Mouse (Mus musculus): ENCODE data around the gene Wbp2.

The Wbp2 gene

DNA sequence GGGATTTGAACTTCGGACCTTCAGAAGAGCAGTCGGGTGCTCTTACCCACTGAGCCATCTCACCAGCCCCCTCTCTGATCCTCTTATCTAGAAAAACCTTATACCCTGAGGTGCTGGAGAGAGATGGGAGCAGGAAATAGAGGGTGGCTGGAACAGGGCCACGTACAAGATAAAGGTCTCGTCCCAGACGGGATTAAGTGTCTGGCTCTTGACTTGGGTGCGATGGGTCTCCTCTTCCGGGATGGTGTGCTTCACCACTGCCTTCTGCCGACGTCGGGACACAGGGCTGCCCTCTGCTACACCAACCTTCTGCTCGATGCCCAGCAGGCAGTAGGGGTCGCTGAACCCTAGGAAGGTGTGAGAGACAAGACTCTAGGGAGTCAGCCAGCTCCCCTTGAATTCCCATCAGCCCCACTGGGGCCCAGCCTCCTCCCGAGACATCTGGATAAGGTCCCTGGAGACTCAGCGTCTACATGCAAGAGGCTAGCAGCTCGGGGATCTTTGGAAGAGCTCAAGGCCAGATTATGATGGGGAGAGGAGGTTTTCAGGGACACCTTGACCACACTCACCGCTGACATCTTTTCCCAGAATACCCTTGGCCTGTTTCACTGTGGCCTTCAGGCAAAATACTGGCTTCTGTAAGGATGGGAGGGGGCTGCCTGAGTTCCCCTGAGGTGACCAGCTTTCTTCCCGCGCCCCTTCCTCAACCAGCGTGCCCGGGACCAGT, 11.1 kb downstream of the Wbp2 start:
- in situ Hi-C loops (cut with MboI; ENCODE audit: low pct_unique_long_range_greater_than_20kb in 1 of 2, low sequenced_read_pairs in 2 of 2, unreplicated experiment in 1 of 2) = no loop called here

GRCm38 (mm10) chr11:116074436-116074991, 12.3 kb downstream of the Wbp2 start:
- in situ Hi-C loops (cut with MboI; ENCODE audit: low pct_unique_long_range_greater_than_20kb in 1 of 2, low sequenced_read_pairs in 2 of 2, unreplicated experiment in 1 of 2) = no loop called here

DNA sequence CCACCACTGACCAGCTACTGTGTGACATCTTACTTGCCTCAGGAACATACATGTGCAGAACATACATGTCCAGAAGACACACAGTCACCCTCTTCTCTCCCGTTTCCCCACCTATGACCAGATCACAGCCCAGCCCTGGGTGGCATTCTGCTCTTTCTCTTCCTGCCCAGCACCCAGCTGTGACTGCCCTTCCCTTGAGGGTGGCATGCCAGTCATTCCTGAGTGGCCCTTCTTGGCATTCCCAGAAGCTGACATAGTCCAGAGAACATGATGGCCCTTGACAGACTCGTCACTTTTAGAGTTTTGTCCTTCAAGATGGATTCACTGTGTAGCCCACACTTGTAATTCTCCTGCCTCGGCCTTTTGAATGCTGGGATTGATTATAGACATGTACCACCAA, 14.2 kb downstream of the Wbp2 start:
- in situ Hi-C loops (cut with MboI; ENCODE audit: low pct_unique_long_range_greater_than_20kb in 1 of 2, low sequenced_read_pairs in 2 of 2, unreplicated experiment in 1 of 2) = no loop called here

- in situ Hi-C loops (cut with MboI; ENCODE audit: low pct_unique_long_range_greater_than_20kb in 1 of 2, low sequenced_read_pairs in 2 of 2, unreplicated experiment in 1 of 2) = no loop called here
Observed at GRCm38 (mm10) chr11:116071510-116071909, 15.3 kb downstream of the Wbp2 start.

GRCm38 (mm10) chr11:116065345-116065744, 21.4 kb downstream of the Wbp2 start:
- in situ Hi-C loops (cut with MboI; ENCODE audit: low pct_unique_long_range_greater_than_20kb in 1 of 2, low sequenced_read_pairs in 2 of 2, unreplicated experiment in 1 of 2) = no loop called here

DNA sequence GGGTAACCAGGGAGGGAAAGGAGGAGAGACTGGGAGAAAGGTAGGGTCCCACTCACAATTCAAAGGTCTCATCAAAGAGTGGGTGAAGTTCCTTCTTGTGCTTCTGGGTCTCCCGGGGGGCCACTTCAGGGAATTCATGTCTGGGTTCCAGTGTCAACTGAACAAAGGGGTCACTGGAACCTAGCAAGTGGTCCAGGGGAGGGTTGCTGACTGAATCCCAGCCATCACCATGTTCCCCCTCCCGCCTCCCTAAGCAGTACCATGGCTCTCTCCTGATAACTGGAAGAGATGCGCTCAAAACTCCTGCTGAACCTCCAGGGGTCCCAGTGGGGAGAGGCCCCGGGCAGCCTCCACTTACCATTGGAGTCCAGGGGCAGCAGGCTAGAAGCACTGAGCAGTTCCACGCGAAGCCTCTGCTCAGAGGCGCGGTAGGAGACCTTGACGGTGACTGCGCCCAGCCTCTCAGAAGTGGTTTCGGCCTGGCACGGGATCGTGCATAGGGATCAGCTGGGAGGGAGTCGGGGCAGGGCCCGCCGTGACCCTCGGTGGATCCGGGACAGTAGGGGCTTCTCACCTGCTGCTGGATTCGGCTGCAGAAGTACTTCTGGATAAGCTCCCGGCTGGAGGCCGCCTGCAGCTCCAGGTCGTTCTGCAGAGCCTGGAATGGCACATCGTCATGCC, 22.5 kb downstream of the Wbp2 start:
- in situ Hi-C loops (cut with MboI; ENCODE audit: low pct_unique_long_range_greater_than_20kb in 1 of 2, low sequenced_read_pairs in 2 of 2, unreplicated experiment in 1 of 2) = no loop called here

GRCm38 (mm10) chr11:116063562-116063961, 23.2 kb downstream of the Wbp2 start:
- in situ Hi-C loops (cut with MboI; ENCODE audit: low pct_unique_long_range_greater_than_20kb in 1 of 2, low sequenced_read_pairs in 2 of 2, unreplicated experiment in 1 of 2) = no loop called here

GRCm38 (mm10) chr11:116062521-116062920, 24.3 kb downstream of the Wbp2 start:
- in situ Hi-C loops (cut with MboI; ENCODE audit: low pct_unique_long_range_greater_than_20kb in 1 of 2, low sequenced_read_pairs in 2 of 2, unreplicated experiment in 1 of 2) = no loop called here

GRCm38 (mm10) chr11:116061641-116062415, 25.0 kb downstream of the Wbp2 start:
- in situ Hi-C loops (cut with MboI; ENCODE audit: low pct_unique_long_range_greater_than_20kb in 1 of 2, low sequenced_read_pairs in 2 of 2, unreplicated experiment in 1 of 2) = no loop called here

DNA sequence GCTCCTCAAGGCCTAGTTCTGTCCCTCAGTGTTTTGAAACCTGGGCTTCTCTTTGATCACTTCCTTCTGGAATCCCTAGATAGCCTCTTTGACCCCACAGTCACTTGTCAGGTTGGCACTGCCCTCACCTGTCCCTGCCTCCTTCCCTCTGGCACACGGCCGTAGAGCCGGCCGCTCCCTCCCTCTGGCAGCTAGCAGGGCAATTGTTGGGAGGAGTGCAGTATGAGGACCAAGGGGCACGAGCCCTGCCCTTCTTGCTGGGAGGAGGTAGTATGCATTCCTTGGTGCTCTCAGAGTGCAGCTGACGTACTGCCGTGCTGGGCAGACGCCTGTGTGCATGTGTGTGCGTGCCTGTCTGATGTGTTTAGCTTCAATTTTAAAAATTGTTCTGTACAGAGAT, 26.2 kb downstream of the Wbp2 start:
- in situ Hi-C loops (cut with MboI; ENCODE audit: low pct_unique_long_range_greater_than_20kb in 1 of 2, low sequenced_read_pairs in 2 of 2, unreplicated experiment in 1 of 2) = no loop called here

DNA sequence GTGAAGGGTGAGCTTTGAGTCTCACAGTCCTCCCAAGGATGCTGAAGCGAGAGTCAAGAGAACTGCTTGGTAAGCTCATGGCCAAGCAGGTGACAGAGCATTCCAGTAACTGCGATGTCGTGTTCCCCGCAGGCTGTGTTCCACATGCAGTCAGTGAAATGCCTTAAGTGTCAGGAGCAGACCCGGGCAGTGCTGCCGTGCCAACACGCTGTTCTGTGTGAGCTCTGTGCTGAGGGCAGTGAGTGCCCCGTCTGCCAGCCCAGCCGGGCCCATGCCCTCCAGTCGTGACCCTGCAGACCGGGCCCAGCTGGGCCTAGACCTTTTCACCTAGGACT, 27.1 kb downstream of the Wbp2 start:
- in situ Hi-C loops (cut with MboI; ENCODE audit: low pct_unique_long_range_greater_than_20kb in 1 of 2, low sequenced_read_pairs in 2 of 2, unreplicated experiment in 1 of 2) = no loop called here

GRCm38 (mm10) chr11:116058868-116059690, 27.7 kb downstream of the Wbp2 start:
- in situ Hi-C loops (cut with MboI; ENCODE audit: low pct_unique_long_range_greater_than_20kb in 1 of 2, low sequenced_read_pairs in 2 of 2, unreplicated experiment in 1 of 2) = no loop called here

DNA sequence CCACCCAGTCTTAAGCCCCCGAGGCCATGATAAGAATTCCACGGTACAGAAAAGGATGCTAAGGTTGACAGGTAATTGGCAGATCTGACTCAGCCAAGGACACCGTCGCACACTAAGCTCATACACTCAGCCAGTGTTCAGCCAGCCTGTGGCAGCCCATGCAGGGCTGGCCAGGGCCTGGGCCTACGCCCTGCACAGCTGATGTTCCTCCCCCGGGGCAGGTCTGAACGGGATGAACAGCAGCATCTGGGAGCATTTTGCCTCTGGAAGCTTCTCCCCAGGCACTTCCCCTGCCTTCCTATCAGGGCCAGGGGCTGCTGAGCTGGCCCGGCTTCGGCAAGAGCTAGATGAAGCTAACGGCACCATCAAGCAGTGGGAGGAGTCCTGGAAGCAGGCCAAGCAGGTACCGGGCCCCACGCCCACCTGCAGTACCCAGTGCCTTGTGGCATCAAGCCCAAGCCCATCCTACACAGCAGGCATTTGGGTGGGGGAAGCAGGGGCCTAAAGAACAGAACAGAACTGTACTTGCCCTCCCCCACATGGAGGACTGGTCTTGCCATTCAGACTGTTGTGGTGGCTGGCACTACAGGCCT, 28.7 kb downstream of the Wbp2 start:
- in situ Hi-C loops (cut with MboI; ENCODE audit: low pct_unique_long_range_greater_than_20kb in 1 of 2, low sequenced_read_pairs in 2 of 2, unreplicated experiment in 1 of 2) = no loop called here

- in situ Hi-C loops (cut with MboI; ENCODE audit: low pct_unique_long_range_greater_than_20kb in 1 of 2, low sequenced_read_pairs in 2 of 2, unreplicated experiment in 1 of 2) = no loop called here
Observed at GRCm38 (mm10) chr11:116057237-116057881, 29.4 kb downstream of the Wbp2 start.

DNA sequence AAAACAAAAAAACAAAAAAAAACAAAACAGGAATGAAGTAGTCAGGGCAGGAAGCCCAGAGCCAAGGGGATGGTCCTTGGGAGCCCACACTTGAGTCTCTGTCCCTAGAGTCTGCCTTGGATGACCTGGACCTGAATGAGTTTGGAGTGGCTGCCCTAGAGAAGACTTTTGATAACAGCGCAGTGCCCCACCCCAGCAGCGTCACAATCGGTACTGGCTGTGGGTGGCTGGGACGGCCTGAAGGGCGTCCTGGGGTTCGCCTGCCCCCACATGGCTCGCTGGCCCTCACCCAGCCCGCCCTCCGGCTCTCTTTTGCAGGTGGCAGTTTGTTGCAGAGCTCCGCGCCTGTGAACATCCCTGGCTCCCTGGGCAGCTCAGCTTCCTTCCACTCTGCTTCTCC, 30.9 kb downstream of the Wbp2 start:
- in situ Hi-C loops (cut with MboI; ENCODE audit: low pct_unique_long_range_greater_than_20kb in 1 of 2, low sequenced_read_pairs in 2 of 2, unreplicated experiment in 1 of 2) = no loop called here

DNA sequence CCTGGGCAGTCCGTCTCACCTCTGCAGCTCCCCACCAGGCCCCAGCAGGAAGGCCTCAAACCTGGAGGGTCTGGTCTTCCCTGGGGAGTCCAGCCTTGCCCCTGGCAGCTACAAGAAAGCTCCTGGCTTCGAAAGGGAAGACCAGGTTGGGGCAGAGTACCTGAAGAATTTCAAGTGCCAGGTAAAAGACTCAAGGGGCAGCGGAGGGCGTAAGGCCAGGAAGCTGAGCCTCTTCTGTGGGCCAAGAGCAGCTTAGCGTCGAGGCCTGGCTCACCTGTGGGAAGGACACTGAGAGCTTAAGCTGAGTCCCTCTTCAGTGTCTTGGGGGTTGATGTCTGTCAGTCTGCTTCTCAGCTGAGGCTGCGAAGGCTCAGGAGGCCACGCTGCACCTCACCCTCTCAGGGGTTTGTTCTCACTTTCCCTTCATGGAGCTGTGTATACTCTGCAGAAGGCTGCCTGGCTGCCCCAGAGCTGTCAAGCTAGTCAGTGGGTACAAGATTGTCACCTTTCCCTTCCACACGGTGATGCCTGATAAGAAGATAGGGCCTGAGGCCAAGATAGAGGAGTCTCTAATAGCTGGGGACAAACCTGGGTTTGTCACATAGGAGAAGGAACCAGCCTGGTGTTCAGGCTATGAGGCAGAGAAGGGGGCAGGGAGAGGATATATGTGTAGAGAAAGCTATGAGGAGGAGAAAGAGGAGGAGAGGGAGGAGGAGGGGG, 33.1 kb downstream of the Wbp2 start:
- in situ Hi-C loops (cut with MboI; ENCODE audit: low pct_unique_long_range_greater_than_20kb in 1 of 2, low sequenced_read_pairs in 2 of 2, unreplicated experiment in 1 of 2) = no loop called here

DNA sequence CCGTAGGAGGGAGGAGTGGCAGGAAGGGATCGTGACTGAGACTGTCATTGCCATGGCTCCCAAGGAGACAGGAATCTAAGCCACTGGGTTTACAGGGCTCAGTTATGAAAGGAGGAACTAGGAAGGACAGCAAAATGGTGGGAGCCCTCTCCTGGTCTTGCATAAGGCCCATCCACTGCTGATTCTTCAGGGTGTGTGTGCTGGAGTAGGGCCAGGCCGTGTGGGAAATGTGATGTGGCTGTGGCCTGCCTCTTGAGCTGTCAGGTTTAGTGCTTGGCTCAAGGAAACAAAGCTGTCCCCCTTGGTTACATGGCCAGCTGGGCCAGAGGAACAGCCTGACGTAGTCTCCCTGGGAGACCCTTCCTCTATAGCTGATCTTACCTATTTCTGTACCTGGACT, 36.6 kb downstream of the Wbp2 start:
- in situ Hi-C loops (cut with MboI; ENCODE audit: low pct_unique_long_range_greater_than_20kb in 1 of 2, low sequenced_read_pairs in 2 of 2, unreplicated experiment in 1 of 2) = no loop called here
